Mouse (Mus musculus) stomach, postnatal 0 days (tissue): ENCODE measurements around the gene Slu7. TPM values are rescaled to one million over a fixed set of nuclear protein-coding genes. Genes with fewer than 3 reads are reported as not detected.
A peak's percentile ranks its signal among the peaks of the same experiment; 100 is the strongest.

Experiments
- ATAC-seq: fragments of 200-750 bp; cut with Nextera tagmentation; 2 replicates; pipeline ENCODE4 v1.8.0; 2017; ENCODE audit not compliant: low FRiP score, low TSS enrichment
- DNase-seq: peaks from one replicate; pipeline ENCODE4 v3.0.0-alpha.2; 2016; ENCODE audit warnings: low spot score
- H3K27ac ChIP-seq: fragments of 300-500 bp; sonication (generic); replicated peaks from 2 replicates; pipeline ENCODE4 v1.5.1; 2014; ENCODE audit warnings: mild to moderate bottlenecking, control low read depth
- H3K27me3 ChIP-seq: fragments of 300-500 bp; sonication (generic); 2 replicates; pipeline ENCODE4 v1.6.1; 2014; ENCODE audit warnings: low read length; ENCODE audit not compliant: control insufficient read depth, insufficient read depth
- H3K36me3 ChIP-seq: fragments of 300-500 bp; sonication (generic); 2 replicates; pipeline ENCODE4 v1.6.1; 2014; ENCODE audit warnings: low read length, mixed read lengths; ENCODE audit not compliant: control insufficient read depth, insufficient read depth
- H3K4me1 ChIP-seq: fragments of 300-500 bp; sonication (generic); replicated peaks from 2 replicates; pipeline ENCODE4 v1.6.1; 2014; ENCODE audit warnings: antibody characterized with exemption; ENCODE audit not compliant: control insufficient read depth, insufficient read depth
- H3K4me2 ChIP-seq: fragments of 300-500 bp; sonication (generic); replicated peaks from 2 replicates; pipeline ENCODE4 v1.6.1; 2014; ENCODE audit warnings: low read depth, mild to moderate bottlenecking, control low read depth, moderate library complexity
- H3K4me3 ChIP-seq: fragments of 300-500 bp; sonication (generic); 2 replicates; pipeline ENCODE4 v1.5.1; 2014; ENCODE audit warnings: low read depth, low read length, control low read depth
- H3K9ac ChIP-seq: fragments of 300-500 bp; sonication (generic); 2 replicates; pipeline ENCODE4 v1.6.1; 2014; ENCODE audit warnings: mild to moderate bottlenecking, low read length, control low read depth, mixed read lengths
- H3K9me3 ChIP-seq: fragments of 300-500 bp; sonication (generic); 2 replicates; pipeline ENCODE4 v1.6.1; 2016; ENCODE audit warnings: low read length; ENCODE audit not compliant: control insufficient read depth
- CTCF ChIP-seq: IDR thresholded peaks from 2 replicates; pipeline ENCODE4 v1.5.1; 2016; ENCODE audit warnings: antibody characterized with exemption, low read depth, mild to moderate bottlenecking, moderate library complexity
- EP300 ChIP-seq: optimal IDR thresholded peaks from 2 replicates; pipeline ENCODE3; 2016; ENCODE audit warnings: antibody characterized with exemption
- WGBS: fragments of 180-500 bp; shearing (Covaris S2); extraction: QIAGEN DNeasy Blood & Tissue Kit; methylation state at CpG from one replicate; pipeline ENCODE4 v1.1.7; 2014; 5-methylcytosine and 5-hydroxymethylcytosine counted together
- polyA plus RNA-seq: library from polyadenylated mRNA; unstranded; fragments of >200 nt; fragmentation: Nextera tagmentation; extraction: Ambion mirVana; gene quantifications from 2 replicates; pipeline ENCODE4 v1.2.1, GENCODE M21; 2015

Gene Slu7
- polyA plus RNA-seq, 1 experiment from 2014 or later: 38.1 TPM

GRCm38 (mm10) chr11:43473635-43474224 is 40.2 kb downstream of the Slu7 start:
- no peak overlapping the region for H3K9ac ChIP-seq
- peak overlapping the region; percentile 40; the same call in 1 of the 2 replicates for H3K4me3 ChIP-seq
- DNase-seq (no peak), ATAC-seq (peak; percentile 18; the same call in 1 of the 2 replicates)
- peak overlapping the region; percentile 60 for H3K4me2 ChIP-seq
- no peaks in the 10 kb centered on the region for H3K27me3 ChIP-seq
- no peaks in the 10 kb centered on the region for H3K9me3 ChIP-seq
- TF ChIP-seq CTCF: no peak
- TF ChIP-seq EP300: no peak
- WGBS: 42% methylated on average over 15 of the region's 15 CpGs
- no peaks in the 10 kb centered on the region for H3K36me3 ChIP-seq
- H3K4me1 ChIP-seq: peaks cover 3% of the 10 kb centered on the region; the same call in 1 of the 2 replicates
- no peak overlapping the region for H3K27ac ChIP-seq

GRCm38 (mm10) chr11:43474225-43474774 is 40.8 kb downstream of the Slu7 start, which contains the start of gene C1qtnf2:
Gene C1qtnf2 (plus strand): TSS chr11:43474276.
- ATAC-seq: peak; percentile 80
- TF ChIP-seq EP300: no peak
- no peak for TF ChIP-seq CTCF
- no peaks in the 10 kb centered on the region for H3K36me3 ChIP-seq
- peak; percentile 48 for DNase-seq
- peak within 1 kb of the TSS; percentile 48 for H3K9ac ChIP-seq
- no peaks in the 10 kb centered on the region for H3K27me3 ChIP-seq
- H3K4me3 ChIP-seq: peak within 1 kb of the TSS; percentile 40
- 3% methylated on average over 24 of the region's 24 CpGs for WGBS
- H3K9me3 ChIP-seq: no peaks in the 10 kb centered on the region
- peak within 1 kb of the TSS; percentile 24; the same call in 1 of the 2 replicates for H3K27ac ChIP-seq
- H3K4me1 ChIP-seq: peaks cover 3% of the 10 kb centered on the region; the same call in 1 of the 2 replicates
- H3K4me2 ChIP-seq: peak within 1 kb of the TSS; percentile 60

- TF ChIP-seq CTCF: no peak
- no peak for TF ChIP-seq EP300
- H3K4me2 ChIP-seq: no peak overlapping the region
- ATAC-seq (no peak), DNase-seq (no peak)
- H3K36me3 ChIP-seq: no peaks in the 10 kb centered on the region
- H3K9ac ChIP-seq: no peak overlapping the region
- WGBS: 73% methylated on average over 3 of the region's 3 CpGs
- no peaks in the 10 kb centered on the region for H3K9me3 ChIP-seq
- H3K4me1 ChIP-seq: peaks cover 3% of the 10 kb centered on the region; the same call in 1 of the 2 replicates
- no peaks in the 10 kb centered on the region for H3K27me3 ChIP-seq
- no peak overlapping the region for H3K4me3 ChIP-seq
- H3K27ac ChIP-seq: no peak overlapping the region
Observed at GRCm38 (mm10) chr11:43479376-43479775, 45.8 kb downstream of the Slu7 start.

- no peak overlapping the region for H3K4me3 ChIP-seq
- WGBS: 34% methylated on average over 5 of the region's 5 CpGs
- TF ChIP-seq EP300: no peak
- no peak for TF ChIP-seq CTCF
- no peak overlapping the region for H3K9ac ChIP-seq
- ATAC-seq (no peak), DNase-seq (no peak)
- H3K36me3 ChIP-seq: no peaks in the 10 kb centered on the region
- no peaks in the 10 kb centered on the region for H3K9me3 ChIP-seq
- H3K27me3 ChIP-seq: no peaks in the 10 kb centered on the region
- H3K4me1 ChIP-seq: no peaks in the 10 kb centered on the region
- no peak overlapping the region for H3K27ac ChIP-seq
- H3K4me2 ChIP-seq: no peak overlapping the region
Observed at GRCm38 (mm10) chr11:43480561-43480960, 47.0 kb downstream of the Slu7 start.

- ATAC-seq: peak; percentile 7; the same call in 1 of the 2 replicates
- TF ChIP-seq EP300 (no peak), CTCF (no peak)
- 29% methylated on average over 3 of the region's 3 CpGs for WGBS
Observed at GRCm38 (mm10) chr11:43481672-43482522, 48.4 kb downstream of the Slu7 start.

More at GRCm38 (mm10) chr11:43481672-43482522, 48.4 kb downstream of the Slu7 start:
- no peaks in the 10 kb centered on the region for H3K4me1 ChIP-seq
- H3K4me3 ChIP-seq: no peak overlapping the region
- no peaks in the 10 kb centered on the region for H3K9me3 ChIP-seq
- H3K9ac ChIP-seq: no peak overlapping the region
- no peak overlapping the region for H3K4me2 ChIP-seq
- no peak for DNase-seq
- no peak overlapping the region for H3K27ac ChIP-seq
- H3K36me3 ChIP-seq: no peaks in the 10 kb centered on the region
- no peaks in the 10 kb centered on the region for H3K27me3 ChIP-seq
